Mouse (Mus musculus) hindbrain, embryonic 11.5 days (tissue): ENCODE results near the gene Csrp3. TPM values are rescaled to one million over a fixed set of nuclear protein-coding genes. Genes with fewer than 3 reads are reported as not detected.

Experiments
- ATAC-seq: fragments of 200-750 bp; cut with Nextera tagmentation; 2 replicates; pipeline ENCODE4 v1.8.0; 2017; ENCODE audit warnings: mild to moderate bottlenecking, moderate TSS enrichment, moderate library complexity; ENCODE audit not compliant: low FRiP score
- DNase-seq: peaks from one replicate; pipeline ENCODE4 v3.0.0-alpha.2; 2015; ENCODE audit warnings: low spot score
- H3K27ac ChIP-seq: fragments of 300-500 bp; sonication (generic); 2 replicates; pipeline ENCODE4 v1.5.1; 2014; ENCODE audit warnings: mild to moderate bottlenecking, low read depth, low read length
- H3K27me3 ChIP-seq: fragments of 300-500 bp; sonication (generic); 2 replicates; pipeline ENCODE4 v1.6.1; 2014; ENCODE audit warnings: mild to moderate bottlenecking, low read length, moderate library complexity, mixed read lengths; ENCODE audit not compliant: control insufficient read depth, insufficient read depth
- H3K36me3 ChIP-seq: fragments of 300-500 bp; sonication (generic); 2 replicates; pipeline ENCODE4 v1.6.1; 2014; ENCODE audit warnings: mild to moderate bottlenecking, low read length, moderate library complexity, mixed read lengths; ENCODE audit not compliant: control insufficient read depth, insufficient read depth
- H3K4me1 ChIP-seq: fragments of 300-500 bp; sonication (generic); replicated peaks from 2 replicates; pipeline ENCODE4 v1.6.1; 2014; ENCODE audit warnings: low read length, mixed read lengths; ENCODE audit not compliant: control insufficient read depth, insufficient read depth
- H3K4me2 ChIP-seq: fragments of 300-500 bp; sonication (generic); replicated peaks from 2 replicates; pipeline ENCODE4 v1.6.1; 2014; ENCODE audit warnings: mild to moderate bottlenecking, low read depth, low read length
- H3K4me3 ChIP-seq: fragments of 300-500 bp; sonication (generic); 2 replicates; pipeline ENCODE4 v1.5.1; 2014; ENCODE audit warnings: low read depth, low read length
- H3K9ac ChIP-seq: fragments of 300-500 bp; sonication (generic); 2 replicates; pipeline ENCODE4 v1.6.1; 2014; ENCODE audit warnings: low read depth, low read length
- H3K9me3 ChIP-seq: fragments of 300-500 bp; sonication (generic); 2 replicates; pipeline ENCODE4 v1.6.1; 2016; ENCODE audit warnings: low read length; ENCODE audit not compliant: control insufficient read depth
- WGBS: fragments of 180-500 bp; shearing (Covaris S2); extraction: QIAGEN DNeasy Blood & Tissue Kit; methylation state at CpG from one replicate; pipeline ENCODE4 v1.1.7; 2014; 5-methylcytosine and 5-hydroxymethylcytosine counted together
- polyA plus RNA-seq: library from polyadenylated mRNA; unstranded; fragments of >200 nt; fragmentation: Nextera tagmentation; extraction: Ambion mirVana; gene quantifications from 2 replicates; pipeline ENCODE4 v1.2.1, GENCODE M21; 2014

Csrp3 gene
- polyA plus RNA-seq, 1 experiment from 2014 or later, result not detected

GRCm38 (mm10) chr7:48841538-48841937 lies 6.3 kb downstream of the Csrp3 start:
- H3K36me3 ChIP-seq, result no peaks in the 10 kb centered on the region
- 84% methylated on average over 4 of the region's 4 CpGs for WGBS

GRCm38 (mm10) chr7:48840545-48840944 lies 7.3 kb downstream of the Csrp3 start:
- H3K4me1 ChIP-seq, result no peaks in the 10 kb centered on the region
- no peak for ATAC-seq
- no peaks in the 10 kb centered on the region for H3K36me3 ChIP-seq
- no peak overlapping the region for H3K27ac ChIP-seq
- no peak overlapping the region for H3K9ac ChIP-seq
- H3K9me3 ChIP-seq, result no peaks in the 10 kb centered on the region
- H3K4me2 ChIP-seq, result no peak overlapping the region
- WGBS, result 94% methylated on average over 2 of the region's 2 CpGs
- H3K27me3 ChIP-seq, result peaks cover 74% of the 10 kb centered on the region
- DNase-seq, result no peak
- no peak overlapping the region for H3K4me3 ChIP-seq

More at GRCm38 (mm10) chr7:48841538-48841937, 6.3 kb downstream of the Csrp3 start:
- no peaks in the 10 kb centered on the region for H3K9me3 ChIP-seq
- no peak overlapping the region for H3K27ac ChIP-seq
- H3K4me2 ChIP-seq, result no peak overlapping the region
- DNase-seq, result no peak
- no peak overlapping the region for H3K9ac ChIP-seq
- H3K4me1 ChIP-seq, result no peaks in the 10 kb centered on the region
- peaks cover 72% of the 10 kb centered on the region for H3K27me3 ChIP-seq
- no peak for ATAC-seq
- H3K4me3 ChIP-seq, result no peak overlapping the region

DNA sequence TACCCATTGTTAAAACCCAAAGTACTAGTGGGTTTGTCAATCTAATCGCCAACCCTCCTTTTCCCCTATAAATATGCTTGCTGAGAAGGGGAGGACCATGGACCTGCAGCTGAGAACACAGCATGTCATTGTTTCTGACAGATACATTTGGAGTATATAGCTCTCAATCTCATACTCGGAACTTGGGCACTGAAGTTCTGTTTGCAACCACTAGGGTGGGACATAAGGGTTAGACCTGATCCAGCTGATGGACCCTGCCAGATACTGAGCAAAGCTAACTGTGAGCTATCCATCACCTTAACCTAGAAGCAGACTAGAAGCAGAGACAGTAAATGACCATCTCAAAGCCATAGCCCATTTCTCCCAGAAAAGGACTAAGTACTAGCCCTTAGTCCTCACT lies 9.4 kb downstream of the Csrp3 start:
- Histone ChIP-seq H3K9me3 (no peaks in the 10 kb centered on the region), H3K27me3 (peaks cover 63% of the 10 kb centered on the region), H3K36me3 (no peaks in the 10 kb centered on the region), H3K4me1 (peaks cover 3% of the 10 kb centered on the region; the same call in 1 of the 2 replicates), H3K4me2 (no peak overlapping the region), H3K4me3 (no peak overlapping the region), H3K9ac (no peak overlapping the region), H3K27ac (no peak overlapping the region)
- ATAC-seq, result no peak
- no peak for DNase-seq
- WGBS, result 63% methylated on average over 2 of the region's 2 CpGs

- peaks cover 65% of the 10 kb centered on the region for H3K27me3 ChIP-seq
- H3K4me2 ChIP-seq, result no peak overlapping the region
- H3K4me1 ChIP-seq, result peaks cover 3% of the 10 kb centered on the region; the same call in 1 of the 2 replicates
- no peaks in the 10 kb centered on the region for H3K9me3 ChIP-seq
- DNase-seq, result no peak
- H3K4me3 ChIP-seq, result no peak overlapping the region
- 84% methylated on average over 6 of the region's 6 CpGs for WGBS
- no peak overlapping the region for H3K27ac ChIP-seq
- no peak for ATAC-seq
- no peak overlapping the region for H3K9ac ChIP-seq
- H3K36me3 ChIP-seq, result no peaks in the 10 kb centered on the region
Observed at GRCm38 (mm10) chr7:48836949-48837348, 10.9 kb downstream of the Csrp3 start.

DNA sequence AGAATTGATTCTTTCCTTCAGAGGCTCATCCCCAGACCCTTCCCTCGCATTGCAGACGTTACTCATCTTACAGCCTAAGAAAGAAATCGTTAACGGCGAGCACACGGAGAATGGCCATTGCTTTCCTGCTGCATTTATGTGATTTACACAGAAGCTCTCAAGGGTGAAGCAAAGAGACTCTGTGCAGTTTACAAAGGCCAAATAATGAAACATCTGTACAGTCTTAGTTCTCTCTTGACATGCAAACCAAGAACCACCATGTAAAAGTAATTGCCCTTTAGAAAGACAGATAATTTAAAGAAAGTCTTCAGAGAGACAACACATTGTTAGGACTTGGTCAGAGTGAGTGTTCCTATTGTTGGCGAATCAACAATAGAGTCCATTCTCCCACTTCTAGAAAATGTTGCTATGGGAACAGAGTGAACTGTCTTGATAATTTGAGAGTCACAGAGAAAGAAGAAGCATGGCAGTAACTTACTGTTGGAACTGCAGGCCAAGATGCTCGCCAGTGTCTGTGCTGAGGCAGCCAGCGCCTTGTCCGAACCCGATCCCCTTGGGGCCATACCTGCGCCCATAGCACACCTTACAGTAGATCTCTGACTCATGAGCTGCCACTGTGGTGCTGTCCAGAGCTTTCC lies 12.7 kb downstream of the Csrp3 start:
- no peaks in the 10 kb centered on the region for H3K9me3 ChIP-seq
- H3K27ac ChIP-seq, result no peak overlapping the region
- H3K4me1 ChIP-seq, result peaks cover 3% of the 10 kb centered on the region; the same call in 1 of the 2 replicates
- WGBS, result 45% methylated on average over 12 of the region's 12 CpGs
- ATAC-seq (peak; percentile 68), DNase-seq (peak; percentile 37)
- no peaks in the 10 kb centered on the region for H3K36me3 ChIP-seq
- H3K9ac ChIP-seq, result no peak overlapping the region
- no peak overlapping the region for H3K4me2 ChIP-seq
- peaks cover 70% of the 10 kb centered on the region for H3K27me3 ChIP-seq
- H3K4me3 ChIP-seq, result no peak overlapping the region

GRCm38 (mm10) chr7:48834371-48834970 lies 13.4 kb downstream of the Csrp3 start:
- H3K9me3 ChIP-seq, result no peaks in the 10 kb centered on the region
- peaks cover 3% of the 10 kb centered on the region; the same call in 1 of the 2 replicates for H3K4me1 ChIP-seq
- no peak overlapping the region for H3K27ac ChIP-seq
- no peak overlapping the region for H3K4me2 ChIP-seq
- ATAC-seq (peak; percentile 45), DNase-seq (peak; percentile 28)
- no peak overlapping the region for H3K4me3 ChIP-seq
- no peaks in the 10 kb centered on the region for H3K36me3 ChIP-seq
- H3K27me3 ChIP-seq, result peaks cover 65% of the 10 kb centered on the region
- no peak overlapping the region for H3K9ac ChIP-seq
- 43% methylated on average over 4 of the region's 4 CpGs for WGBS

- no peak overlapping the region for H3K4me3 ChIP-seq
- no peak overlapping the region for H3K9ac ChIP-seq
- H3K36me3 ChIP-seq, result no peaks in the 10 kb centered on the region
- no peak overlapping the region for H3K4me2 ChIP-seq
- H3K27ac ChIP-seq, result no peak overlapping the region
- H3K9me3 ChIP-seq, result no peaks in the 10 kb centered on the region
- ATAC-seq (no peak), DNase-seq (no peak)
- peaks cover 3% of the 10 kb centered on the region; the same call in 1 of the 2 replicates for H3K4me1 ChIP-seq
- 81% methylated on average over 1 of the region's 1 CpGs for WGBS
- peaks cover 63% of the 10 kb centered on the region for H3K27me3 ChIP-seq
Observed at GRCm38 (mm10) chr7:48832735-48833134, 15.1 kb downstream of the Csrp3 start.

DNA sequence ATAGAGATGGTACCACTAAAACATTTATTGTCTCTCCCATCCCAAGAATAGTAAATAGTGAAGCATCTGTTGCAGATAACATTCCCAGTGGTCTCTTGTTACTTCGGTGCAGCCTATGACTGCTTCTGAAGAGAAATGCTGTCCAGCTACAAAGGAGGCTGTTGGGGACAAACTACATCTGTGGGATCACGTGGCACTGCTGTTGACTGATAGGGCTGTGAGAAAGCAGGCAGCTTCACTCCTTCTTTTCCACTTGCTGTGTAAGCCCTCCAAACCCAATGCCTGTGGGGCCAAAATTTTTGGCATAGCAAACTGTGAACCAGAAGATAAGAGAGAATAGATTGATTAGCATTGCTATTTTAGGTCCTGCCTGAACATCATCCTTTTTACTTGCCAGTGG lies 17.4 kb downstream of the Csrp3 start:
- Histone ChIP-seq H3K27ac (no peak overlapping the region), H3K4me2 (no peak overlapping the region), H3K9me3 (no peaks in the 10 kb centered on the region), H3K27me3 (peaks cover 50% of the 10 kb centered on the region), H3K36me3 (peaks cover 5% of the 10 kb centered on the region; the same call in 1 of the 2 replicates), H3K4me3 (no peak overlapping the region), H3K4me1 (peaks cover 2% of the 10 kb centered on the region; the same call in 1 of the 2 replicates), H3K9ac (no peak overlapping the region)
- DNase-seq (no peak), ATAC-seq (no peak)
- WGBS, result 63% methylated on average over 2 of the region's 2 CpGs
